Mouse (Mus musculus): ENCODE measurements at regions not wholly inside any gene's neighbourhood (a gene's known extent, or its start where the extent isn't known, plus 50 kb on each side); places are given as distances from the start of the nearest gene placed in this dataset.
"Not testable (repeated sequence)": the region's sequence is repeated elsewhere in the genome, so short reads cannot be mapped to it uniquely, and the experiment has no call there.

DNA sequence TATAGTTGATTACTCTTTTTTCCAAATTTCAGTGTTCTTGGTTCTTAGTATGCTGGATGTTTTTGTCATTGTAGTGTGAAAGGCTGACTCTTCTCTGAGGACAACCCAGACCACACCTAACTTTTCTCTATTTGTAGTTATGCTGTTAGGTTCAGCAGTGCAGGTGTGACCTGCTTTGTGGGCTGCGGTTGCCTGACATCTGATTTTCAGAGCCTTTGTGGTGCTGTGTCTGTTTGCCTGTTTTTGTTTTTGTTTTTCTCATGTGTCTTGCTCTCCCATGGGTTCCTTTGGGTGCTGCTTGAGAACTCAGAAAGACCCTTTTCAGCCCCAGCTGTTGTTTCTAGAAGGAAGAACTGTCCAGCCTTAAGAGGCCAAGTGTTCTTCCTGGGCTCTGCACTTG lies 52.0 kb upstream of the Trpm1 start:
- Histone ChIP-seq H3K27ac (replicated peaks) (no peak overlapping the region), H3K9ac (no peak overlapping the region), H3K4me3 (no peak overlapping the region), H3K4me2 (no peak overlapping the region), H3K27me3 (no peaks in the 10 kb centered on the region), H3K4me1 (replicated peaks) (no peaks in the 10 kb centered on the region), H3K9me3 (no peaks in the 10 kb centered on the region), H3K36me3 (no peaks in the 10 kb centered on the region)
- WGBS = 81% methylated on average over 1 of the region's 1 CpGs
- no peak for ATAC-seq (ENCODE audit: low read depth)

DNA sequence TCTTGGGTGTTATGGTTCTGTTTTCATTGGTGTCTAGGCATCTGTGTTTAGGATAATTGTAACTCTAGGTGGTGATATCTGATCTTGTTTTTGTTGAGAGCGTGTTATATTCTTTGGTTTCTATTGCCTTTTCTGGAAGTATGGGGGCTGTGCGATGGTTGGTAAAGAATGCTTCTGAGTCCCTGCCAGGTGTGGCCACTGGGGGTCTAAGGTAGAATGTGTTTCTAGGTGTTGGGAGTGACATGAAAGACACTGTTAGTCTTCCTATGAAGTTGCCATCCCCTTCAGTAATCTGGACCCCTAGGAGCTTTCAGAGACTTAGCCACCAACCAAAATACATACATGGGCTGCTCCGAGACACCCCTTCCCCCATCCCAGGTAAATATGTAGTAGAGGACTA lies 54.0 kb upstream of the Trpm1 start:
- H3K4me3 ChIP-seq = no peak overlapping the region
- no peak for ATAC-seq (ENCODE audit: low read depth)
- H3K4me1 ChIP-seq (replicated peaks) = no peaks in the 10 kb centered on the region
- WGBS = 92% methylated on average over 3 of the region's 3 CpGs
- H3K27me3 ChIP-seq = no peaks in the 10 kb centered on the region
- H3K4me2 ChIP-seq = no peak overlapping the region
- no peaks in the 10 kb centered on the region for H3K36me3 ChIP-seq
- H3K27ac ChIP-seq (replicated peaks) = no peak overlapping the region
- H3K9me3 ChIP-seq = no peaks in the 10 kb centered on the region
- no peak overlapping the region for H3K9ac ChIP-seq

DNA sequence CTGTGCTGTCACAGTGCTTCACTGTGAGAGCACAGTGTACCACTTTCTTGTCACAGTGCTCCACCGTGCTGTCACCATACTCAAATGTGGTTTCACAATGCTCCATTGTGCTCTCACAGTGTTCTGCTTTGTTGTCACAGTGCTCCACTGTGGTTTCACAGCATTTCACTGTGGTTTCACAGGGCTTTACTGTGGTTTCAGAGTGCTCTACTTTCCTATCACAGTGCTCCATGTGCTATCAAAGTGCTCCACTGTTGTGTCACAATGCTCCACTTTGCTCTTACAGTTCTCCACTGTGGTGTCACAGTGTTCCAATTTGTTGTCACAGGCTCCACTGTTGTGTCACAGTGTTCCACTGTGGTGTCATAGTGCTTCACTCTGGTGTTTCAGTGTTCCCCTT lies 63.6 kb upstream of the Trpm1 start:
- Histone ChIP-seq H3K9ac (no peak overlapping the region), H3K4me3 (no peak overlapping the region), H3K27me3 (no peaks in the 10 kb centered on the region), H3K27ac (replicated peaks) (no peak overlapping the region), H3K4me2 (no peak overlapping the region), H3K36me3 (no peaks in the 10 kb centered on the region), H3K9me3 (no peaks in the 10 kb centered on the region), H3K4me1 (replicated peaks) (no peaks in the 10 kb centered on the region)
- no peak for ATAC-seq (ENCODE audit: low read depth)
- 71% methylated on average over 1 of the region's 1 CpGs for WGBS

DNA sequence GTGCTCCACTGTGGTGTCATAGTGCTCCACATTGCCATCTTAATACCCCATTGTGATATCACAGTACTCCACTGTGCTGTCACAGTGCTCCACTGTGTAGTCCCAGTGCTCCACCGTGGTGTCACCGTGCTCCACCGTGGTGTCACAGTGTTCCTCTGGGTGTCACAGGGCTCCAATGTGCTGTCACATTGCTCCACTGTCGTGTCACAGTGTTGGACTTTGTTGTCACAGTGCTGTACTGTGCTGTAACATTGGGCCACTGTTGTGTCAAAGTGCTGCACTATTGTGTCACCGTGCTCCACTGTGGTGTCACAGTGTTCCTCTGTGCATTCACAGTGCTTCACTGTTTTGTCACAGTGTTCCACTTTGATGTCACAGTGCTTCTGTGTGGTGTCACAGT lies 64.6 kb upstream of the Trpm1 start:
- Histone ChIP-seq H3K4me2 (no peak overlapping the region), H3K27ac (replicated peaks) (no peak overlapping the region), H3K27me3 (no peaks in the 10 kb centered on the region), H3K9me3 (no peaks in the 10 kb centered on the region), H3K36me3 (no peaks in the 10 kb centered on the region), H3K4me3 (no peak overlapping the region), H3K9ac (no peak overlapping the region), H3K4me1 (replicated peaks) (no peaks in the 10 kb centered on the region)
- WGBS = 84% methylated on average over 5 of the region's 5 CpGs
- no peak for ATAC-seq (ENCODE audit: low read depth)

DNA sequence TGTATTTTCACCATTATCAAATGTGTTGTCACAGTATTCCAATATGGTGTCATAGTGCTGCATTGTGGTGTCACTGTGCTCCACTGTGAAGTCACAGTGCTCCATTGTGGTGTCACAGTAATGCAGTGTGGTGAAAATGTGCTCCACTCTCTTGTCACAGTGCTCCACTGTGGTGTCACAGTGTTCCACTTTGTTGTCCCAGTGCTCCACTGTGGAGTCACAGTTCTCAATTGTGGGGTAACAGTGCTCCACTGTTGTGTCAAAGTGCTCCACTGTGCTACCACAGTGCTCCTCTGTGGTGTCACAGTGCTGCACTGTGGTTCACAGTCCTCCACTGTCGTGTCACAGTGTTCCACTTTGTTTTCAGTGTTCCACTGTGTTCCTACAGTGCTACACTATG lies 69.7 kb upstream of the Trpm1 start:
- H3K4me3 ChIP-seq; H3K9me3 ChIP-seq; H3K27me3 ChIP-seq; H3K4me2 ChIP-seq; H3K4me1 ChIP-seq (replicated peaks); ATAC-seq (ENCODE audit: low read depth); H3K9ac ChIP-seq; H3K27ac ChIP-seq (replicated peaks); H3K36me3 ChIP-seq: not testable (repeated sequence)
- WGBS = 68% methylated on average over 1 of the region's 1 CpGs

DNA sequence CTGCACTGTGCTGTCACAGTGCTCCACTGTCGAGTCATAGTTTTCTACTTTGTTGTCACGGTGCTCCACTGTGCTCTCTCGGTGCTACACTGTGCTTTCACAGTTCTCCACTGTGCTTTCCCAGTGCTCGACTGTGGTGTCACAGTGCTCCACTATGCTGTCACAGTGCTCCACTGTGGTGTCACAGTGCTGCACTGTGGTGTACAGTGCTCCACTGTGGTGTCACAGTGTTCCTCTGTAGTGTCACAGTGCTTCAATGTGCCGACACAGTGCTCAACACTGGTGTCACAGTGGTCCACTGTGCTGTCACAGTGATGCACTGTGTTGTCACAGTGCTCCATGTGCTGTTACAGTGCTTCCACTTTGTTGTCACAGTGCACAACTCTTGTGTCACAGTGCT lies 71.0 kb upstream of the Trpm1 start:
- Histone ChIP-seq H3K9ac (no peak overlapping the region), H3K36me3 (no peaks in the 10 kb centered on the region), H3K4me1 (replicated peaks) (no peaks in the 10 kb centered on the region), H3K9me3 (no peaks in the 10 kb centered on the region), H3K27me3 (no peaks in the 10 kb centered on the region), H3K4me2 (no peak overlapping the region), H3K27ac (replicated peaks) (no peak overlapping the region), H3K4me3 (no peak overlapping the region)
- ATAC-seq (ENCODE audit: low read depth) = no peak; the same call in 1 of the 2 replicates
- WGBS = 87% methylated on average over 5 of the region's 5 CpGs

DNA sequence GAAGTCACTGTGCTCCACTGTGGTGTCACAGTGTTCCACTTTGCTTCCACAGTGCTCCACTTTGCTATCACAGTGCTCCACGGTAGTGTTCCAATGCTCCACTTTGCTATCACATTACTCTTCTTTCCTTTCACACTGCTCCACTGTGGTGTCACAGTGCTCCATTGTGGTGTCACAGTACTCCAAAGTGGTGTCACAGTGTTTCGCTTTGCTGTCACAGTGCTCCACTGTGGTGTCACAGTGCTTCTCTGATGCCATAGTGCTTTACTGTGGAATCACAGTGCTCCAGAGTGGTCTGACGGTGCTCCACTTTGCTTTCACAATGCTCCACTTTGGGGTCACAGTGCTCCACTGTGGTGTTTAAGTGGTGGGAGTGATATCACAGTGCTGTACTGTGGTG lies 71.4 kb upstream of the Trpm1 start:
- no peaks in the 10 kb centered on the region for H3K9me3 ChIP-seq

DNA sequence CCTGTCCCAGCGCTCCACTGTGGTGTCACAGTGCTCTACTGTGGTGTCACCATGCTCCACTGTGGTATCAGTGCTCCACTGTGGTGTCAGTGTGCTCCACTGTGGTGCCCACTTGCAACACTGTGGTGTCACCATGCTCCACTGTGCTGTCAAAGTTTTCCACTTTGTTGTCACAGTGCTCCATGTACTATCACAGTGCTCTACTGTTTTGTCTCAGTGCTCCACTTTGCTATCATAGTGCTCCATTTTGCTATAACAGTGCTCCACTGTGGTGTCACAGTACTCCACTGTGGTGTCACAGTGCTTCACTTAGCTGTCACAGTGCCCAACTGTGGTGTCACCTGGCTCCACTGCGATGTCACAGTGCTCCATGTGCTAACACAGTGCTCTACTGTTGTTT lies 72.0 kb upstream of the Trpm1 start:
- 80% methylated on average over 2 of the region's 2 CpGs for WGBS
- H3K27me3 ChIP-seq = no peaks in the 10 kb centered on the region
- H3K4me2 ChIP-seq = no peak overlapping the region
- no peak overlapping the region for H3K27ac ChIP-seq (replicated peaks)
- no peak for ATAC-seq (ENCODE audit: low read depth)
- no peaks in the 10 kb centered on the region for H3K9me3 ChIP-seq
- H3K9ac ChIP-seq = no peak overlapping the region
- no peaks in the 10 kb centered on the region for H3K4me1 ChIP-seq (replicated peaks)
- H3K36me3 ChIP-seq = no peaks in the 10 kb centered on the region
- H3K4me3 ChIP-seq = no peak overlapping the region

More for the DNA sequence above, 71.4 kb upstream of the Trpm1 start:
- Histone ChIP-seq H3K9ac (no peak overlapping the region), H3K4me3 (no peak overlapping the region), H3K4me2 (no peak overlapping the region), H3K36me3 (no peaks in the 10 kb centered on the region), H3K27me3 (no peaks in the 10 kb centered on the region), H3K27ac (replicated peaks) (no peak overlapping the region), H3K4me1 (replicated peaks) (no peaks in the 10 kb centered on the region)
- WGBS = 84% methylated on average over 3 of the region's 3 CpGs
- no peak for ATAC-seq (ENCODE audit: low read depth)

DNA sequence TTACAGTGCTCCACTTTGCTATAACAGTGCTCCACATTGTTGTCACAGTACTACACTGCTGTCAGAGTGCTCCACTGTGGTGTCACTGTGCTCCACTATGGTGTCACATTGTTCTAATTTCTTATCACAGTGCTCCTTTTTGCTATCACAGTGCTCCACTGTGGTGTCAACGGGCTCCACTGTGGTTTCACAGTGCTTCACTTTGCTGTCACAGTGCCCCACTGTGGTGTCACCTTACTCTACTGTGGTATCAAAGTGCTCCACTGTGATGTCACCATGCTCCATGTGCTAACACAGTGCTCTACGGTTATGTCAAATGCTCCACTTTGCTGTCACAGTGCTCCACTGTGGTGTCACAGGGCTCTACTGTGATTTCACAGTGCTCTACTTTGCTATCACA lies 72.6 kb upstream of the Trpm1 start:
- Histone ChIP-seq H3K9ac (no peak overlapping the region), H3K27me3 (no peaks in the 10 kb centered on the region), H3K4me3 (no peak overlapping the region), H3K9me3 (no peaks in the 10 kb centered on the region), H3K4me1 (replicated peaks) (no peaks in the 10 kb centered on the region), H3K4me2 (no peak overlapping the region), H3K36me3 (no peaks in the 10 kb centered on the region), H3K27ac (replicated peaks) (no peak overlapping the region)
- 84% methylated on average over 2 of the region's 2 CpGs for WGBS
- ATAC-seq (ENCODE audit: low read depth) = no peak

DNA sequence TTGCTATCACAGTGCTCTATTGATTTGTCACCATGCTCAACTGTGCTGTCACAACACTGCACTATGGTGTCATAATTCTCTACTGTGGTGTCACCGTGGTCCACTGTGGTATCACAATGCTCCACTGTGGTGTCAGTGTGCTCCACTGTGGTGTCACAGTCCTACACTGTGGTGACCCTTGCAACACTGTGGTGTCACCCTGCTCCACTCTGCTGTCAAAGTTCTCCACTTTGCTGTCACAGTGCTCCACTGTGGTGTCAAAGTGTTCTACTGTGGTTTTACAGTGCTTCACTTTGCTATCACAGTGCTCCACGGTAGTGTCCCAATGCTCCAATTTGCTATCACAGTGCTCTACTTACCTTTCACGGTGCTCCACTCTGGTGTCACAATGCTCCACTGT lies 74.3 kb upstream of the Trpm1 start:
- no peak for ATAC-seq (ENCODE audit: low read depth)
- H3K27ac ChIP-seq (replicated peaks) = no peak overlapping the region
- H3K4me2 ChIP-seq = no peak overlapping the region
- no peaks in the 10 kb centered on the region for H3K4me1 ChIP-seq (replicated peaks)
- H3K27me3 ChIP-seq = no peaks in the 10 kb centered on the region
- 95% methylated on average over 3 of the region's 3 CpGs for WGBS
- no peak overlapping the region for H3K4me3 ChIP-seq
- H3K9ac ChIP-seq = no peak overlapping the region
- no peaks in the 10 kb centered on the region for H3K9me3 ChIP-seq
- no peaks in the 10 kb centered on the region for H3K36me3 ChIP-seq

DNA sequence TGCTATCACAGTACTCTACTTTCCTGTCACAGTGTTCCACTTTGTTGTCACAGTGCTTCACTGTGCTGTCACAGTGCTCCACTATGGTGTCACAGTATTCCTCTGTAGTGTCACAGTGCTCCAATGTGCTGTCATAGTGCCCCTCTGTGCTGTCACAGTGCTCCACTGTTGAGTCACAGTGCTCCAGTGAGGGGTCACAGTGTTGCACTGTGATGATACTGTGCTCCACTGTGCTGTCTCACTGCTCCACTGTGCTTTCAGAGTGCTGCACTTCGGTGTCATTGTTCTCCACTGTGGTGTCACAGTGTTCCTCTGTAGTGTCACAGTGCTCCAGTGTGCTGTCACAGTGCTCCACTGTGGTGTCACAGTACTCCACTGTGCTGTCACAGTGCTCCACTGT lies 75.0 kb upstream of the Trpm1 start:
- Histone ChIP-seq H3K36me3 (no peaks in the 10 kb centered on the region), H3K27ac (replicated peaks) (no peak overlapping the region), H3K4me3 (no peak overlapping the region), H3K27me3 (no peaks in the 10 kb centered on the region), H3K9me3 (no peaks in the 10 kb centered on the region), H3K9ac (no peak overlapping the region), H3K4me2 (no peak overlapping the region), H3K4me1 (replicated peaks) (no peaks in the 10 kb centered on the region)
- WGBS = 77% methylated on average over 1 of the region's 1 CpGs
- no peak for ATAC-seq (ENCODE audit: low read depth)

DNA sequence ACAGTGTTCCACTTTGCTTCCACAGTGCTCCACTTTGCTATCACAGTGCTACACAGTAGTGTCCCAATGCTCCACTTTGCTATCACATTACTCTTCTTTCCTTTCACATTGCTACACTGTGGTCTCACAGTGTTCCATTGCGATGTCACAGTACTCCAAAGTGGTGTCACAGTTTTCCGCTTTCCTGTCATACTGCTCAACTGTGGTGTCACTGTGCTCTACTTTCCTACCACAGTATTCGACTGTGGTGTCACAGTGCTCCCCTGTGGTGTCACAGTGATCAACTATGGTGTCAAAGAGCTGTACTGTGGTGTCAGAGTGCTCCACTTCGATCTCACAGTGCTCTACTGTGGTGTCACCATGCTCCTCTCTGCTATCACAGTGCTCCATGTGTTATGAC lies 76.1 kb upstream of the Trpm1 start:
- 71% methylated on average over 4 of the region's 4 CpGs for WGBS
- Histone ChIP-seq H3K27ac (replicated peaks) (no peak overlapping the region), H3K4me1 (replicated peaks) (no peaks in the 10 kb centered on the region), H3K4me2 (no peak overlapping the region), H3K4me3 (no peak overlapping the region), H3K36me3 (no peaks in the 10 kb centered on the region), H3K27me3 (no peaks in the 10 kb centered on the region), H3K9ac (no peak overlapping the region), H3K9me3 (no peaks in the 10 kb centered on the region)
- no peak for ATAC-seq (ENCODE audit: low read depth)

DNA sequence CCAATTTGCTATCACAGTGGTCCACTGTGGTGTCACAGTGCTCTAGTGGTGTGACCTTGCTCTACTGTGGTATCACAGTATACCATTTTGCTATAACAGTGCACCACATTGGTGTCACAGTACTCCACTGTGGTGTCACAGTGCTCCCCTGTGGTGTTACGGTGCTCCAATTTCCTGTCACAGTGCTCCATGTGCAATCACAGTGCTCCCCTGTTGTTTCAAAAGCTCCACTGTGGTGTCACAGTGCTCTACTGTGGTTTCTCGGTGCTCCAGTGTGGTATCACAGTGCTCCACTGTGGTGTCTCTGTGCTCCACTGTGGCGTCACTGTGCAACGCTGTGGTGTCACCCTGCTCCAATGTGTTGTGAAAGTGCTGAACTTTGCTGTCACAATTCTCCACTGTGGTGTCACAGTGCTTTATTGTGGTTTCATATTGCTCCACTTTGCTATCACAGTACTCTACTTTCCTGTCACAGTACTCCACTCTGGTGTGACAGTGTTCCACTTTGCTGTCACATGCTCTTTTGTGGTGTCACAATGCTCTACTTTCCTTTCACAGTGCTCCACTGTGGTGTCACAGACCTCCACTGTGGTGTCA lies 76.8 kb upstream of the Trpm1 start:
- H3K4me3 ChIP-seq = no peak overlapping the region
- no peak overlapping the region for H3K9ac ChIP-seq
- no peaks in the 10 kb centered on the region for H3K9me3 ChIP-seq
- no peaks in the 10 kb centered on the region for H3K4me1 ChIP-seq (replicated peaks)
- no peak overlapping the region for H3K27ac ChIP-seq (replicated peaks)
- no peak for ATAC-seq (ENCODE audit: low read depth)
- no peaks in the 10 kb centered on the region for H3K36me3 ChIP-seq
- H3K27me3 ChIP-seq = no peaks in the 10 kb centered on the region
- no peak overlapping the region for H3K4me2 ChIP-seq
- WGBS = 91% methylated on average over 4 of the region's 4 CpGs

All from neural tube, embryonic 13.5 days (tissue).